Comparison of ENCODE assay signal across 11 mouse cellular contexts in genomic region chr6:113669821-113670220, GRCm38 (mm10). TPM values are rescaled to one million over a fixed set of nuclear protein-coding genes. Genes with fewer than 3 reads are reported as not detected.
DNase-seq lines count a peak whose midpoint lies in the region; ATAC-seq and TF ChIP-seq lines count a peak whose summit lies in the region.
"Had no signal": no experiment of that assay in that cellular context is flagged by ENCODE, and none has a peak within 500 bp of the region (broad histone marks: within the 10 kb centered on the region; RNA-seq: fewer than 3 reads in every experiment).

No protein-coding gene starts in this region.

- H3K9ac ChIP-seq in heart, embryonic 13.5 days: no peak overlapping the region
- H3K9ac ChIP-seq in CH12.LX (ENCODE audit: insufficient read depth, low read depth): peak overlapping the region; percentile 89
- no peak overlapping the region for H3K9ac ChIP-seq in intestine, postnatal 0 days (ENCODE audit: low read depth, low read length)
- no peak overlapping the region for H3K9ac ChIP-seq in stomach, embryonic 16.5 days (ENCODE audit: low read length)

- H3K9me3 ChIP-seq in heart, embryonic 13.5 days: peaks cover 6% of the 10 kb centered on the region; the same call in 1 of the 2 replicates
- H3K9me3 ChIP-seq in CH12.LX (replicated peaks; ENCODE audit: low read length): peaks cover 8% of the 10 kb centered on the region
- no peaks in the 10 kb centered on the region for H3K9me3 ChIP-seq in intestine, postnatal 0 days (ENCODE audit: control insufficient read depth)
- no peaks in the 10 kb centered on the region for H3K9me3 ChIP-seq in stomach, embryonic 16.5 days (replicated peaks; ENCODE audit: control insufficient read depth, low read length)
- no peaks in the 10 kb centered on the region for H3K9me3 ChIP-seq in midbrain, embryonic 10.5 days (replicated peaks)

- no peak for DNase-seq in heart, postnatal 25 days (ENCODE audit: low spot score)
- peak; percentile 93 for DNase-seq in CH12.LX (ENCODE audit: extremely low read depth)
- DNase-seq in midbrain, embryonic 10.5 days (ENCODE audit: low spot score): no peak
- DNase-seq in ovary, postnatal 36 days (ENCODE audit: low spot score): no peak
- no peak for DNase-seq in gastrocnemius, adult 18-20 months (ENCODE audit: low spot score)
- DNase-seq: kidney, postnatal 25 days; lung, adult 18-20 months; right cerebral cortex, postnatal 4 days had no signal

- TF ChIP-seq CTCF in CH12.LX (conservative IDR thresholded peaks at IDR 0.05 in 1 of 2, IDR thresholded peaks at IDR 0.05 in 1 of 2; ENCODE audit: low read depth in 2 of 2, low read length in 2 of 2): no peak
- TF ChIP-seq CTCF in intestine, postnatal 0 days (IDR thresholded peaks at IDR 0.05; ENCODE audit: low read depth): no peak

- peaks cover 37% of the 10 kb centered on the region for H3K79me2 ChIP-seq in CH12.LX (replicated peaks; ENCODE audit: control insufficient read depth, extremely low read depth, insufficient read depth, poor library complexity, severe bottlenecking)

- ATAC-seq in heart, embryonic 13.5 days (ENCODE audit: extremely low read depth, insufficient number of reproducible peaks, low FRiP score, low TSS enrichment): no peak
- ATAC-seq in intestine, postnatal 0 days: peak; percentile 13
- no peak for ATAC-seq in stomach, embryonic 16.5 days (ENCODE audit: insufficient read depth, low FRiP score)

- dilution Hi-C loops in CH12.LX (cut with MboI; ENCODE audit: extremely low pct_ligation_motif_present, extremely low pct_unique_long_range_greater_than_20kb, low sequenced_read_pairs): no loop called here

- H3K27me3 ChIP-seq in heart, embryonic 13.5 days (replicated peaks): no peaks in the 10 kb centered on the region
- H3K27me3 ChIP-seq in CH12.LX (replicated peaks): no peaks in the 10 kb centered on the region
- H3K27me3 ChIP-seq in intestine, postnatal 0 days (replicated peaks; ENCODE audit: control insufficient read depth, insufficient read depth, low read length): no peaks in the 10 kb centered on the region
- no peaks in the 10 kb centered on the region for H3K27me3 ChIP-seq in stomach, embryonic 16.5 days (ENCODE audit: control insufficient read depth, insufficient read depth, low read length)
- no peaks in the 10 kb centered on the region for H3K27me3 ChIP-seq in midbrain, embryonic 10.5 days (ENCODE audit: low read depth, poor library complexity, severe bottlenecking)

- 0 out of 2 replicates have a peak overlapping the region, but pooled peaks have one; percentile 77 for H3K27ac ChIP-seq in heart, embryonic 13.5 days (replicated peaks)
- peak overlapping the region; percentile 99 for H3K27ac ChIP-seq in CH12.LX (ENCODE audit: insufficient read depth, low read depth)
- peak overlapping the region; percentile 84 for H3K27ac ChIP-seq in intestine, postnatal 0 days (ENCODE audit: low read depth, low read length)
- H3K27ac ChIP-seq in stomach, embryonic 16.5 days (ENCODE audit: low read length): peak overlapping the region; percentile 90; the same call in 1 of the 2 replicates
- no peak overlapping the region for H3K27ac ChIP-seq in midbrain, embryonic 10.5 days (replicated peaks)

- TF ChIP-seq RAD21 in CH12.LX (IDR thresholded peaks at IDR 0.05; ENCODE audit: low read depth, low read length): no peak

- intact Hi-C loops in heart, postnatal 25 days (cut with DNase I): loop anchor here (2.0 kb wide), 1 partner anchor 31 kb away; the partner anchor contains the start of gene Irak2

- H3K36me3 ChIP-seq in heart, embryonic 13.5 days: peaks cover 9% of the 10 kb centered on the region
- peaks cover 44 to 66% of the 10 kb centered on the region in 2 experiments for H3K36me3 ChIP-seq in CH12.LX (replicated peaks in 1 of 2; ENCODE audit: control insufficient read depth in 1 of 2, insufficient read depth in 1 of 2, low read length in 1 of 2)
- H3K36me3 ChIP-seq in intestine, postnatal 0 days (ENCODE audit: control insufficient read depth, insufficient read depth): peaks cover 15% of the 10 kb centered on the region
- H3K36me3 ChIP-seq in stomach, embryonic 16.5 days (ENCODE audit: control insufficient read depth, insufficient read depth, low read length): no peaks in the 10 kb centered on the region
- no peaks in the 10 kb centered on the region for H3K36me3 ChIP-seq in midbrain, embryonic 10.5 days

- 54% methylated on average over 7 of the region's 7 CpGs for WGBS in heart, embryonic 13.5 days
- WGBS in intestine, postnatal 0 days: 44% methylated on average over 7 of the region's 7 CpGs
- WGBS in stomach, embryonic 16.5 days: 49% methylated on average over 7 of the region's 7 CpGs
- WGBS in midbrain, embryonic 10.5 days: 85% methylated on average over 7 of the region's 7 CpGs

- no peak overlapping the region for H3K4me3 ChIP-seq in heart, embryonic 13.5 days
- H3K4me3 ChIP-seq in CH12.LX (replicated peaks in 1 of 3; ENCODE audit: low read depth in 2 of 3, low read length in 2 of 3, poor library complexity in 1 of 3): peak overlapping the region; percentile 51 to 71 (median 58)
- no peak overlapping the region for H3K4me3 ChIP-seq in intestine, postnatal 0 days (ENCODE audit: low read depth, low read length)
- no peak overlapping the region for H3K4me3 ChIP-seq in stomach, embryonic 16.5 days (replicated peaks; ENCODE audit: low read length)
- H3K4me3 ChIP-seq in midbrain, embryonic 10.5 days: no peak overlapping the region

- H3K4me2 ChIP-seq in heart, embryonic 13.5 days: no peak overlapping the region
- peak overlapping the region; percentile 65 for H3K4me2 ChIP-seq in CH12.LX (ENCODE audit: insufficient read depth, low read depth, poor library complexity, severe bottlenecking)
- H3K4me2 ChIP-seq in intestine, postnatal 0 days (replicated peaks; ENCODE audit: low read depth): no peak overlapping the region
- H3K4me2 ChIP-seq in stomach, embryonic 16.5 days (ENCODE audit: low read depth, low read length): no peak overlapping the region

- in situ Hi-C loops in CH12.LX (cut with MboI; ENCODE audit: low pct_ligation_motif_present, low pct_unique_long_range_greater_than_20kb, low sequenced_read_pairs): no loop called here

- TF ChIP-seq EP300 in CH12.LX (IDR thresholded peaks at IDR 0.05; ENCODE audit: low read length): peak; percentile 79

- H3K4me1 ChIP-seq in heart, embryonic 13.5 days: peaks cover 22% of the 10 kb centered on the region
- peaks cover 31 to 67% of the 10 kb centered on the region in 2 experiments for H3K4me1 ChIP-seq in CH12.LX (ENCODE audit: control insufficient read depth in 1 of 2, insufficient read depth in 2 of 2)
- peaks cover 5% of the 10 kb centered on the region; the same call in 1 of the 2 replicates for H3K4me1 ChIP-seq in intestine, postnatal 0 days (replicated peaks; ENCODE audit: control insufficient read depth, insufficient read depth, low read length)
- H3K4me1 ChIP-seq in stomach, embryonic 16.5 days (ENCODE audit: control insufficient read depth, insufficient read depth, low read length): peaks cover 5% of the 10 kb centered on the region
- peaks cover 11% of the 10 kb centered on the region for H3K4me1 ChIP-seq in midbrain, embryonic 10.5 days

- peak; percentile 75 for TF ChIP-seq POLR2A in CH12.LX (IDR thresholded peaks at IDR 0.05; ENCODE audit: low read depth, low read length)

RNA-seq across cellular contexts. Expression of gene Tatdn2, which starts 27.0 kb away (rescaled TPM):
- polyA plus RNA-seq in heart, embryonic 13.5 days (2015; fragmentation: Nextera tagmentation; extraction: Ambion mirVana): 0.52 and 0.65 TPM in 2 replicates
- 10 to 100 TPM; 55.3 to 57.1 TPM for total RNA-seq in heart, postnatal 25 days (2021)
- 35.1 and 62.5 TPM in 2 replicates for total RNA-seq in CH12.LX (2012; rRNA removed)
- 34.5 and 35.5 TPM in 2 replicates for total RNA-seq in CH12.LX (2014; rRNA removed)
- 58.0 and 70.8 TPM in 2 replicates for polyA plus RNA-seq in CH12.LX (2012; ENCODE audit: insufficient read length, low read depth)
- 1.1 and 1.5 TPM in 2 replicates for polyA plus RNA-seq in intestine, postnatal 0 days (2015; fragmentation: Nextera tagmentation; extraction: Ambion mirVana)
- 0.58 and 0.72 TPM in 2 replicates for polyA plus RNA-seq in stomach, embryonic 16.5 days (2015; fragmentation: Nextera tagmentation; extraction: Ambion mirVana)
- 0.54 and 0.76 TPM in 2 replicates for polyA plus RNA-seq in midbrain, embryonic 10.5 days (2016; fragmentation: Nextera tagmentation; extraction: Ambion mirVana)
- 10 to 100 TPM; 38.0 to 47.5 TPM for total RNA-seq in gastrocnemius, adult 18-20 months (2021)

RNA-seq across cellular contexts. Expression of gene Irak2, which starts 31.6 kb away (rescaled TPM):
- 5.2 and 6.2 TPM in 2 replicates for polyA plus RNA-seq in heart, embryonic 13.5 days (2015; fragmentation: Nextera tagmentation; extraction: Ambion mirVana)
- total RNA-seq in heart, postnatal 25 days (2021): 10 to 100 TPM in 1 of 2 experiments, 1 to 10 TPM in 1; 9.7 to 10.6 TPM
- total RNA-seq in CH12.LX (2012; rRNA removed) (31.6 and 39.5 TPM in 2 replicates), CH12.LX (2014; rRNA removed) (26.9 and 30.0 TPM in 2 replicates)
- polyA plus RNA-seq in CH12.LX (2012; ENCODE audit: insufficient read length, low read depth): 32.5 and 38.6 TPM in 2 replicates
- 21.2 and 26.1 TPM in 2 replicates for polyA plus RNA-seq in intestine, postnatal 0 days (2015; fragmentation: Nextera tagmentation; extraction: Ambion mirVana)
- 9.3 and 12.0 TPM in 2 replicates for polyA plus RNA-seq in stomach, embryonic 16.5 days (2015; fragmentation: Nextera tagmentation; extraction: Ambion mirVana)
- polyA plus RNA-seq in midbrain, embryonic 10.5 days (2016; fragmentation: Nextera tagmentation; extraction: Ambion mirVana): 2.6 and 3.0 TPM in 2 replicates
- total RNA-seq in gastrocnemius, adult 18-20 months (2021): 1 to 10 TPM; 4.6 to 9.0 TPM

RNA-seq across cellular contexts. Expression of gene Vhl, which starts 46.1 kb away (rescaled TPM):
- polyA plus RNA-seq in heart, embryonic 13.5 days (2015; fragmentation: Nextera tagmentation; extraction: Ambion mirVana): 24.2 and 28.9 TPM in 2 replicates
- total RNA-seq in heart, postnatal 25 days (2021): 10 to 100 TPM; 10.7 to 11.7 TPM
- total RNA-seq in CH12.LX (2012; rRNA removed) (14.2 and 17.6 TPM in 2 replicates), CH12.LX (2014; rRNA removed) (32.6 and 36.6 TPM in 2 replicates)
- polyA plus RNA-seq in CH12.LX (2012; ENCODE audit: insufficient read length, low read depth): 19.2 and 23.1 TPM in 2 replicates
- polyA plus RNA-seq in intestine, postnatal 0 days (2015; fragmentation: Nextera tagmentation; extraction: Ambion mirVana): 18.4 and 20.6 TPM in 2 replicates
- polyA plus RNA-seq in stomach, embryonic 16.5 days (2015; fragmentation: Nextera tagmentation; extraction: Ambion mirVana): 34.4 and 35.9 TPM in 2 replicates
- polyA plus RNA-seq in midbrain, embryonic 10.5 days (2016; fragmentation: Nextera tagmentation; extraction: Ambion mirVana): 44.4 and 45.5 TPM in 2 replicates
- 1 to 10 TPM; 4.2 to 5.0 TPM for total RNA-seq in gastrocnemius, adult 18-20 months (2021)

RNA-seq across cellular contexts. Expression of gene Ghrl, which starts 49.9 kb away (rescaled TPM):
- not detected in 2 replicates for polyA plus RNA-seq in heart, embryonic 13.5 days (2015; fragmentation: Nextera tagmentation; extraction: Ambion mirVana)
- not detected for total RNA-seq in heart, postnatal 25 days (2021)
- total RNA-seq in CH12.LX (2012; rRNA removed) (not detected in 2 replicates), CH12.LX (2014; rRNA removed) (not detected in 2 replicates)
- polyA plus RNA-seq in CH12.LX (2012; ENCODE audit: insufficient read length, low read depth): 1.1 and 2.6 TPM in 2 replicates
- 139 and 148 TPM in 2 replicates for polyA plus RNA-seq in intestine, postnatal 0 days (2015; fragmentation: Nextera tagmentation; extraction: Ambion mirVana)
- 40.7 and 53.2 TPM in 2 replicates for polyA plus RNA-seq in stomach, embryonic 16.5 days (2015; fragmentation: Nextera tagmentation; extraction: Ambion mirVana)
- polyA plus RNA-seq in midbrain, embryonic 10.5 days (2016; fragmentation: Nextera tagmentation; extraction: Ambion mirVana): not detected in 2 replicates
- not detected for total RNA-seq in gastrocnemius, adult 18-20 months (2021)

Comparison
In these comparisons a context has a peak if more than half of its experiments do, and no peak if none do; other contexts are left out.
1. H3K4me3 ChIP-seq: peak in CH12.LX (3 of 3); none in heart, embryonic 13.5 days (single experiment), intestine, postnatal 0 days (single experiment), stomach, embryonic 16.5 days (single experiment) and midbrain, embryonic 10.5 days (single experiment).
2. RNA of gene Tatdn2, which starts 27.0 kb away (polyA plus RNA-seq): 58.0 to 70.8 TPM in CH12.LX; 1.1 to 1.5 TPM in intestine, postnatal 0 days, 0.58 to 0.72 TPM in stomach, embryonic 16.5 days, 0.54 to 0.76 TPM in midbrain, embryonic 10.5 days and 0.52 to 0.65 TPM in heart, embryonic 13.5 days; every median in the first group is over 10 times any median in the second.